Mouse (Mus musculus): ENCODE results near the gene Ubqln1.

- TF ChIP-seq POLR2A (IDR thresholded peaks at IDR 0.05; ENCODE audit: low read depth, low read length), result no peak
- no peak for TF ChIP-seq CTCF (IDR thresholded peaks at IDR 0.05; ENCODE audit: extremely low read depth, insufficient read depth, insufficient read length, insufficient replicate concordance)
Observed at GRCm38 (mm10) chr13:58216395-58216794, 942 bp upstream of the Ubqln1 start.
